Mouse (Mus musculus) fibroblast of lung, adult 2 months (primary cell): Measurements from ENCODE around the gene Alpk3.
A peak's percentile ranks its signal among the peaks of the same experiment; 100 is the strongest.

ENCODE experiments used
- DNase-seq: peaks from one replicate; pipeline ENCODE4 v3.0.0-alpha.2; 2011; ENCODE audit warnings: low read depth

Gene Alpk3

DNA sequence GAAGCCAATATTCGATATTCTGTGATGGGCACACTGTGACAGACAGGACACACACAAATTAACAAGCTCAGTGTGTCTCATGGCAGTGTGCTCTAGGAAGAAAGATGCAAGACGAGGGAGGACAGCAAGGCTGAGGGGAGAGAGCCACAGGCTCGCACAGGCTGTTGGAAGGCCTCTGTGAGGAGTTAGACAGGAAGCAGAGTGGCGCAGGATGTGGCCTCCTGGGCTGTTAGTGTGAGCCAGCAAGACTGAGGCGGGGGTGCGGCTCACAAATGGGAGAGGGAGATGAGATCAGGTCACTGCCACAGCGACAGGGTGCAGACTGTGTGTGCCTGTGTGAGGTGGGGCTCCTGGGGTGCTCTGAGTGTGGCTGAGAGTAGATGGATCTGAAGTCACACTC is 17.9 kb downstream of the Alpk3 start:
- no peak for DNase-seq

DNA sequence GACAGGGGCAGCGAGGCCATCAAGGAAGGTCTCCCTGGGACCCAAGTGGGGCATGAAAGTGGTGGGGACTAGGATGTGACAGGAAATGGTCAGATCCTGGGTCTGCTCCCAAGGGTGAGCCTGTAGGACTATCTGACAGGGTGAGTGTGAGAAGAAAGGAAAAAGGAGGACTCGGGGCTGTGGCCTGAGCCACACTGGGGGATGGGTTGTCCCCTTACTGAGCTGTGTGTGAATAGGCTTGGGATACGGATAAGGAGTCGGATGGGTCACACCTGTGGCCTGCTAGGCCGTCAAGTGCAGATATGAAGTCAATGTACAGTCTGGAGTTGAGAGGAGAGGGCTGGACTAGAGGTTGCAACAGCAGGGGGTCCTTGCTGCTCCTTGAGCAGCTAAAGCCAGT is 18.3 kb downstream of the Alpk3 start:
- DNase-seq, result no peak

DNA sequence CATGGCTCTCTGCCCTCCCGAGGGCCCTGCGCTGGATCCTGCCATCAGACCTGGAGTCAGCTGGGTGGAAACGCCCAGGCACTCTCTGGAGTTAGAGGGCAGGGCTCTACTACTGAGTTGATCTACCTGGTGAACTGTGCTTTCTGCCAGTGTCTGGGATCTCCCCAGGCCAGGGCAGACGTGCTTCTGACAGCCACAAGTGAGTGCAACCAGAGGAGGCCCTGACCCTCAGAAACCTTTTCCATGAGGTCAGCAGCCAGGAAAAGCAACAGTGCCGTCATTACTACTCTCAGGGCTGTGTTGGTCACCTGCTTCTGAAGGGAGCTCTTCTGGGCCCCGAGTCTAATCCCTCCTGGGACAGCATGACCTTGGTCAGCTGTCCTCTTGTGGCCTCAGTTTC is 19.6 kb downstream of the Alpk3 start:
- no peak for DNase-seq

DNA sequence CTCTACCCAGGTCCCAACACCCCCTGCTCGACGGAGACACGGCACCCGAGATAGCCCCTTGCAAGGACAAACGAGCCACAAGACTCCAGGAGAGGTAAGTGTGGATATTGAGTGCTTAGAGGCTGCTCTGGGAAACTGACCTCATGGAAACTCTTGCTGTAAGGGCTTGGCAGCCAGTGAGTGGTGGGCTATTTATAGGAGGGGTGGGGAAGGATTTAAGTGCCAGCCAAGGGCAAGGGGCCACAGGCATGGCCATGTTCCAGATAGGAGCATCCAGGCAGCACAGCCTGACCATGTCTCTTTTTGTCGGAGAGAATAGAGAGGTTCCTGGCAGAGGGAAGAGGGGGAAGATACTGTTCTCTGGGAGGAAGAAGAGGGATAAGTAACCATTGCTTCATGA is 21.3 kb downstream of the Alpk3 start:
- no peak for DNase-seq

DNA sequence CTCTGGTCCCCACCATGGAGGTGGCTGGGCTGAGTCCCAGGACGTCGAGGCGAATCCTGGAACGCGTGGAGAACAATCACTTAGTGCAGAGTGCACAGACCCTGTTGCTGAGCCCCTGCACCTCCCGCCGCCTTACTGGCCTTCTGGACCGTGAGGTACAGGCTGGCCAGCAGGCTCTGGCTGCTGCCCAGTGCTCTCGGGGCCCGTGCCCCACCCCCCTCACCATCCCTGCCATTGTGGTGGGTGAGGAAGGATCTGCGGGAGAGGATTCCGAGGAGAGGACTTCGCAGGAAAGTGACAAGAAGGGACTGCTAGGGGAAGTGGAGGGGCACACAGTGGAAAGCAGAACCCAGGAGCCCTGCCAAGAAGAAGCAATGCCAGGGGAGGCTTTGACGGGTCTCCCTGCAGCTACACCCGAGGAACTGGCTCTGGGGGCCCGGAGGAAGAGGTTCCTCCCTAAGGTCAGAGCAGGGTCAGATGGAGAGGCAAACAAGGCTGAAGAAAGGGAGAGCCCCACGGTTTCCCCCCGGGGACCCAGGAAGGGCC is 36.1 kb downstream of the Alpk3 start:
- no peak for DNase-seq

DNA sequence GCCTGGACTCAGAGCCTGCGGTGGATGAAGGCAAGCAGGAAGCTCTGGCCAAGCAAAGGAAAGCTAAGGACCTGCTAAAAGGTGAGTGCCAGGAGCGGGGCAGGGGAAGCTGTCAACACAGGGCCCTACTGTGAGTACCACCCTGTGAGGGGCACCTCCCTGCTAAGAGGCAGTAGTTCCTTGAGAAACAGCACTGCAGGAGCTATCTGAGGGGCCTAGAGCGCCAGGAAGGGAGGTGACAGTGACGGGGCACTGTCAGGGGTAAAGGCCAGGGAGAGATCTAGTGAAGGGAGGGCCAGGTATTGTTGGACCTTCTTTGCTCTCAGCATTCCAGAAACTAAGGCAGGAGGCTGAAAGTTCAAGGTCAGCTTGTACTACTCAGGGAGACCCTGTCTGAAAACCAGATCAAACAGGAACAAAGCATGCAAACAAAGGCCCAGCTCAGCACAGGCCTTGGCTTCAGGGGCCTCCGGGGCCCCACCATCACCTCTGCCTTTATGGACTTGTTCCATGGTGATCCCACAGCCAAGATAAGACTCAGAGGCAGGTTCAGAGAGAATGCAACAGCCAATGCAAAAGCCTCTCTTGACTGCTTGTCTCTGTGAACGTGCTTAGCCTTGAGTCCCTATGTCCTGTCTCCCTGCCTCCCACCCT is 36.8 kb downstream of the Alpk3 start:
- DNase-seq, result no peak

DNA sequence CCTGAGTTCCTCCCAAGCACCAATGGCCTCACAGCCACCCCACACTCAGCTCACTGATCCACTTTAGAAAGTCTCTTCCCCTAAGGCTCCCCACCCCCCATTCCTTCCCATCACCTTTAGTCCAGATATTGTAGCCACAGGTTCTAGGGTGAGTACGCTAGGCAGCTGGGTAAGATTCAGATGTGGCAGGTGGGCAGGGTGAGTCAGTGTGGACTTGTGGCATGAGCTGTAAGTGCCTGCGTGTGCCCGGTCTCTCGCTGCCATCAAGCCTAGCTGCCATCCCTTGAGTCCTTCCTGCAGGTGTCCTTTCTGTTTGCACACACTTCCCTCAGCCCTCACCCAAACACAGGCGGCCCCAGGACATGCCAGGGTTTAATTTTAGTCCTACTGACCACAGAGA is 42.9 kb downstream of the Alpk3 start:
- DNase-seq, result no peak

DNA sequence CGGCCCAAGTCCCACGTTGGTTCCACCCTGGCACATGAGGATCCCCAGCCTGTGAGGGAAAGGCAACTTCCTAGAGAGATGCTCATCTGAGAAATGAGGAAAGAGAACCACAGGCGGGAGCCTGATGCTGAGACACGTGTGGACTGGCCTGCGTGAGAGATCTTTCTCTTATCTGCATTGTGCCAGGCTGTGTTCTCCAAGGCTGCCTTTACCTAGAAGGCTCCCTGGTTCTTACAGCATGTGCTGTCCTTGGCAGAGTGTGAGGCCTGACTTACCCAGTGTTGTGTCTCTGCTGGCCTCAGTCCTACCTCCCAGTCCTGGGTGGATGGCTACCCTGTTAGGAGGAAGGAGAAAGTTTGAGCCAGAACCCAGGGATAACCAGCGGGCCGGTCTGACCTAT is 45.5 kb downstream of the Alpk3 start:
- DNase-seq, result no peak

DNA sequence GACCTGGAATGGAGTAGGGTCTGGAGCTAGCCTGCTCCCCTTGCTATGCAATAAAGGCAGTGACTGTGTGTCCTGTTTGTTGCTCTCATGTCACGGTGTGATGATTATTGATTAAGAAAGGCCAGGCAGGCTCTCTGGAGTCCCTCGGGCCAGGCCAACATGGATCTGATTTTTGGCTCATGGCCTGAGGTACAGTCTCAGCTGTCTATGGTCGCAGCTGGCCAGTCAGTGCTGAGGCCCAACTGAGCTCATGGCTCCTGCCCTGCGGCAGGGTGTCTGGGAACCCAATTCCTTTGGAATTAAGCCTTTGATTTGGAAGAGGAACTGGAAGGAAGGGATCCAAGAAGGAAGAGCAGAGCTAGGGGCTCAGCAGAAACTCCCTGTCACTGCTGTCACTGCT is 48.1 kb downstream of the Alpk3 start:
- DNase-seq, result no peak

DNA sequence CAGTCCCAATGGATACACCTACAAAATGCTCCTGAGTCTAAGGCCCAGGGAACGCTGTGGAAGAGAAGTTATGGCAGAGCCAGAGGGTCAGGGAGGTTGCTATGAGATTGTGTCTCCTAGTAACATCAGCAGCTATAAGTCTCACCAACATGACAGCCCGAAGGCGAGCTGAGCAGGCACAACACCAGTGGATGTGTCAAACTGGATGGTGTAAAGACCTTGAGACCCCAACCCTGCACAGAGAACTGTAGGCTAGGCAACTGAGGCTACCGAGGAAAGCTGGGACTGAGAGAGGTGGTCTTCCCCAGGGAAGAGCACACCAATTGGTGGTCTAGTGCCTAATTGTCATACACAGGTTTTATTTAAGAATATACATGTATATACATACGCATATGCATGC is 50.8 kb downstream of the Alpk3 start:
- no peak for DNase-seq

DNA sequence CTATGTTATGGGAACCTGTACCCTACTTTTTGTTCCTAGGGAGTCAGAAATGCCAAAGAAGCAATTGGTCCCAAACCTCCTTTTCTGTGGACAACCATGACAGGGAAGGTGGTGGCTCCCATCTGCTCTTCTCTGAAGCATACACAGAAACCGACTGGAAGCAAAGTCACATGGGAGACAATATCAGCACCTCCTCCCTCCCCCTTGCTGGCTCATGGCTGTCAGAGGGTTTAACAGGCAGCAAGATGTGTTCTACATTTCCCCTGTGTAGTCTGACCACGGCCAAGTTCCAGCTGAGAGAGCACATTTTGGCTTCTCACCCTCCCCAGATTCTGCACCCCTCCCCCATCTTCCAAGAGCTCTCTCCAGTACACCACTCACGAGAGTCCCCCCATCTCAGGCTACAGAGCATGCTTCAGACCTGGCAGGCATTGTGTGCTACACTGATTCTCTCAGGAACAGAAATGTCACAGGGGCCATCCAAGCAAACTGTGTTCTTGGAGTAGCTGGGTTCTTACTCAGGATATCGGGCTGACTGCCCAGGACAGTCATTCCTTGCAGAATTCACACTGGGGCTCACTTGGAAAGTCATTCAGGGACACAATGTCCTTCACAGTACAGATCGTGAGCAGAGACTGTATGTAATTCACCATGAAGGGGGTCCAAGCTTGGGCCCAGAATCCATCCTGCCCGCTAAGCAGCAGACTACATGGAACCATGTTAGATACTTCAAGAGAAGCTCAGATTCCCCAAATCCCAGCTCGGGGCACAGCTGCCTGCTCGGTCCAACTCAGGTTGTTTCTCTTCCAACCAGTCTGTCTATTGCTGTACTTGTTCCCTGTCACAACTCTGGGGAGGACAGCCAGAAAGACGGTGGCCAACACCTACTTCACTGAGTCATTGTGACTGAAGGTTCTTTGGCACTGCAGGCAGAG is 52.6 kb downstream of the Alpk3 start:
- DNase-seq, result no peak

DNA sequence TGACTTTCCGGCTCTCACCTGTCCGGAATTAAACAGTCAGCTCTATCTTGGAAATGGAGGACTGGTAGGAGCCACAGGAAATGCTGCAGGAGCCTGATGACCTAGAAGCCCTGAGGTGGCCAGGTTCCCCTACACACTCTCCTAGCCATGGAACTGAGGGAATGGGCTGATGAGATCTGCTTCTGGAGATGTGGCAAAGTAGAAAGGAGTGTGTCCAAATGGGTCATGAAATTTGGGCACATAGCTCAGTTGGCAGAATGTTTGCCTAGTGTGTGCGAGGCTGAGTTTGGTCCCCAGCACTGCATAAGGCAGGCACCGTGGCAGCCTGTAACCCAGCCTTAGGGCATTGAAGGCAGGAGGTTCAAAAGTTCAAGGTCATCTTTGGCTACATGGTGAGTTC is 53.4 kb downstream of the Alpk3 start:
- no peak for DNase-seq

DNA sequence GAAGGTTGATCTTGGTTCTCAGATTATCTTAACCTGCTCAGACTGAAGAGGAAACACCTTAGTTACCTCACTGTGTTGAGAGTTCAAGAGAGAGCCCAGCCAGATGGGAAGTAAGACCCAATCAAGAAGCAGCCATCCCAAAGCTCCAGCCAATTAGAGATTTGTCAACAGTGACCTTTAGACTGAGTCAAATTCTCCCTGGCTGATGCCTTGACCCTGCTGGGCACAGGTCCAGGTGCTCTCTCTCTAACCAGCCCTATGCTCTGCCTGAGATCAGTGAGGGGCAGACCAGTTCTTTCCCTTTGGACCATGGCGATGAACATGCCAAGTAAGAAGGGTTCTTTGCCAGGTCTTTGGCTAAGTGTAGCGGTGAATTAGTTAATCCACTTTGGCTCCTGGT is 54.3 kb downstream of the Alpk3 start:
- DNase-seq, result no peak

DNA sequence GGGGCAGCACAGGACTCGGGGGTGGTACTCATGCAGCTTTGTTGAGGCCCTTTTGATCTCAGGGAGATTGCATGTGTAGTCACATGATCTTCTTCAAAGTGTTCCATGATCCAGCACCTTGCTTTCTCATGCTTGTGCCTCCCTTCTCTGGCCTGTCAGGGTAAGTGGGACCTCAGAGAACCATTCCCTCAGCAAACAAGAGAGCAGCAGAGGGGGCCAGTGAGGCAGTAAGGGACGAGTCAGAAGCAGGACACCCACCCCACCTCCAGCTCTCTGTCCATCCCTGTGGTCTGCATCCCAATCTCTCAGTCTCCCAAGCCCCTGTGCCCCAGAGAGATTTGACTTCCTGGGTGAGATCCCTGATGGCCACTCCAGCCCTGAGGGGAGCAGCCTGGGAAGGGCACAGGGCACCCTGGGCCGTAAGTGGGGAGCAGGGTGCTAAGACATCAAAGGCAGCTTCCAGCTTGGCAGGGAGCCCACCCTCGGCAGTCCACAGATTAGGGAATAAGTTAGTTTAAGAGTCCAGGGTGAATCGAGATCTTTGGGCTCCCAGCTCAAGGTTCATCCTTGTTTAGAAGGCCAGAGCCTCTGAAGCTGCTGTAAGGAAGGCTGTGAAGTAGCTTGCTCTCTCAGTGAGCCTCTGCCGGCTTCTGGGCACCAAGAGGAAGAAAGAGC is 55.4 kb downstream of the Alpk3 start:
- DNase-seq, result no peak

DNA sequence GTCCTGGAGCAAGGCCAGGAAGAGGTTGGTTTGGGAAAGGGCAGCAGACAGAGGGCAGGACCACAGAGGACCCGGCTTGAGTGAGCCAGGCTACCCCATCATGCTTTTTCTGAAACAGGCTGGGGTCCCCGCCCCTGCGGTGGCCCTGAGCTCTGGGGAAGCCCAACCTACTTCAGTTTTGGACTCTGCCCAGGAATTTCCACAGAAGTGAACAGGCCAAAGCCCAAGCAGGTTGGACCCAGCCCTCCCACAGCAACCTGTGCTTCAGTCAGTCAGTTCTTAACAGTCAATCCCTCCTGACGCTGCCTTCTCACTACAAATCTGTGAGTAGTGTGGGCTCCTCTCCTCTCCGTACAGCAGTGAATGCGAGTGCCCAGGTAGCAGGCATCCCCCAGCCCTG is 57.2 kb downstream of the Alpk3 start, which contains the start of gene Slc28a1:
Gene Slc28a1 (plus strand): TSS at position 245 of the 400 bp plus-strand sequence.
- DNase-seq, result no peak

DNA sequence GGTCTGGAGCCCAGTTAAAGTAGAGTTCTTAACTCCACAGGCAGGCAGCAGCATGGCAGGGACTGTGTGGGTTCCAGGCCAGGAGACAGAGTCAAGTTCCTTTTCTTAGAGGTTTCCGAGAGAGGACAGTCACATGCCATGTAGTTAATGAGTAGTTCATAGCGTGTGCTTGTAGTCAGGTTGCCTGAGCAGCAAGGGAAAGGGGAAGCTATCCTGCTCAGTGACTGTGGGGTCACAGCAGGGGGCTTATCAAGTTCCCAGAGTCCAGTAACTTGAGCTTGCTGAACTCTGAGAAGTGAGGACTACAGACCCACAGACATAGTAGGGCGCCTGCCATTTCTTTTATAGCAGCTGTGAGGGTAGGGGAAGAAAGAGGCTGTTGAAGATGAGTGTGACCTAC is 63.7 kb downstream of the Alpk3 start:
- no peak for DNase-seq

DNA sequence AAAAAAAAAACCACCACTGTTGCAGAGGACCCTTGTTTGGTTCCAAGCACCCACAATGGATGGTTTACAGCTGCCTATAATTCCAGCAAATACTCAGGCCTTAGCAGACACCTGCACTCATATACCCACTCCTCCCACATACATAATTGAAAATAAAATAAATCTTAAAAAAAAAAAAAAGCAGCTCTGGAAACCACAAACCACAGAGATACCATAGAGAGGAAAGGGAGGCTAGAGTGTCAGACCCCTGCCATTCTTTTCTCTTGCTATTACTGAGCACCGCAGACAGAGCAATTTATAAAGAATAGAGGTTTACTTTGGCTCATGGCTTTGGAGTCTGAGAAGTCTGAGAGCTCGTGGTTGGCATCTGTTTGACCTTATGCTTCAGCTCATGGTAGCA is 65.4 kb downstream of the Alpk3 start:
- no peak for DNase-seq

DNA sequence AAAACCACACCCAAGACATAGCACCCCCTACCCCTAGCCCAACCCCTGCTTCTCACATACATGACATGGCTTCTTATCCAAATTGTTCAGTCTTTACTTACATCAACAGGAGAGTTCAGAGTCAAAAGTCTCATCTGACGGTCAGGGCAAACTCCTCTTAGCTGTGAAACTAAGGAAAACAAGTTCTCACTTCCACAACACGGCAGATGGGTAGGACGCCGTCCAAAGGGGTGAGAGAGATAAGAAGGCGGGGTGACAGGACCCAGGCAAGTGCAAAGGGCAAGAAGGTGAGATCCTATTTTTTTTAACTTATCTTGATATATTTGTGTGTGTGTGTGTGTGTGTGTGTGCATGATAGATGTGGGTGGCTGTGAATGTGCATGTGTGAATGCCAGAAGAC is 66.2 kb downstream of the Alpk3 start:
- no peak for DNase-seq

DNA sequence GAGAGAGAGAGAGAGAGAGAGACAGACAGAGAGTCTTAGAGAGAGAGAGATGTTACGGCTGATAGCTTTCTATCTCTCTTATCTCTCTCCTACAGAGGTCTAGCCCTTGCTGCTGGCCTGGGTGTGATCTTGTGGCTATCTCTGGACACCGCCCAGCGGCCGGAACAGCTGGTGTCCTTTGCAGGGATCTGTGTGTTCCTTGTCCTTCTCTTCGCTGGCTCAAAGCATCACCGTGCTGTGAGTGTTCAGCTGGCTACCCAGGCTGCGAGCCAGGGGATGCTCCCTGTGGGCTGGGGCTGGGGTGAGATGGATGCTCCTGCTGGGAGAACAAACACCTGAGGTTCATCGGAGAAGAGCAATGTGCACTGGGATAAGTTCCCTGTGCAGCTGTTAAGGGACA is 67.4 kb downstream of the Alpk3 start:
- DNase-seq, result no peak

DNA sequence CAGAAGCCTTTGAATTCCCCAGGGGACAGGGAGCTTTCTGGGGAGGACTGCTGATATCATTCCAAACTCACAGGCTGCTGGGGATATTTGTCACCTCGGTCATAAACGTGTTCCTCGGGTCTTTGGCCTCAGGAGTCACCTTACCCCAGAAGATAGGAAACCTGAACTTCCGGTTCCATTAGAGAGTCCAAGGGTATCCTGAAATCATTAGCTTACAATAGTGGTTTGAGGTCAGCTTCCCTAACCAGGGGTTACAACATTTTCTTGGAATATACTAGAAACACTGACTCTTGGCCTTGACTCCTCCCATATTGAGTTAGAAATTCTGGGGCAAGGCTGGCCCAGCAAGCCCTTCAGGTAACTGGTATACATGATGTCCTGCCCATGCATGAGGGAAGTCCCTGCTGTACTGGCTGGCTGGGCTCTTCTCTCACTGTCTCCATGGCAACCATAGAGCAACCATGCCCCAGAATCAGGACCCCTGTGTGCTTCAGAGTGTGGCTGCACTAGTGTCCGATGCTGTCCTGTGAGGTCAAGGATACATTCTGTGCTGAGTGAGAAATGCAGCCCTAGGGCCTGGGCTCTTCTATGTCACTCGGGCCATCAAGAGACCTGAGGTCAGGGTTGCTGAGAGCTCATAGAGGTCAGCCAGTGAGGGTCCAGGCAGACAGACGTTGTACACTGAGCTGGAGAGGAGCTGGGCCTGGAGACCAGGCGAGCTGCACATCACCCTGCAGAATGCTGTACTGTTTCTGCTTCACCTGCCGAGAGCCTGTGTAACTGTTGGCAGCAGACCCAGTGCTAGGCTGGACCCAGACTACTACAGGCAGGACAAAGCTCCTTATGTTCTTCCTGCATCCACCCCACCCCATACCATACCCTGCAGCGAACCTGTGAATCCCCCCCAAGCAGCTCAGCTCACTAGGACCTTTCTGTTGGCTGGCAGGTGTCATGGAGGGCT is 68.1 kb downstream of the Alpk3 start:
- DNase-seq, result no peak

DNA sequence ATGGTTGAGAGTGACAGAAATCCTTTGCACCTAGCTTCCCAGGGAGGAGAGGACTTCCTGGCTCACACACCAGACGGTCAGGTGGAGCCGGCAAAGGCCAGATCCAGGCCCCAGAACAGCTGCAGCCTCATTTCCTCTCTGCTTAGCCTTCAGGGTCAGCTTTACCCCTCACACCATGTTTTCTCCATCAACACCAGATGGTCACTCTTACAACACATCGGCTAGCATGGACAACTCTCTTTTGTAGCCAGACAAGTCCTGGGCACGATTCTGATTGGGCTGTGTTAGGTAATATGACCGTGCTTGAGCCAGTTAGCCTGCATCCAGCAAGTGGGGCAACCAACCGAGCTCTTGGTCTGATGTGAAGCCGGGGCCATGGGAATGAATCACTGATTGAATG is 74.5 kb downstream of the Alpk3 start:
- DNase-seq, result peak; percentile 38

DNA sequence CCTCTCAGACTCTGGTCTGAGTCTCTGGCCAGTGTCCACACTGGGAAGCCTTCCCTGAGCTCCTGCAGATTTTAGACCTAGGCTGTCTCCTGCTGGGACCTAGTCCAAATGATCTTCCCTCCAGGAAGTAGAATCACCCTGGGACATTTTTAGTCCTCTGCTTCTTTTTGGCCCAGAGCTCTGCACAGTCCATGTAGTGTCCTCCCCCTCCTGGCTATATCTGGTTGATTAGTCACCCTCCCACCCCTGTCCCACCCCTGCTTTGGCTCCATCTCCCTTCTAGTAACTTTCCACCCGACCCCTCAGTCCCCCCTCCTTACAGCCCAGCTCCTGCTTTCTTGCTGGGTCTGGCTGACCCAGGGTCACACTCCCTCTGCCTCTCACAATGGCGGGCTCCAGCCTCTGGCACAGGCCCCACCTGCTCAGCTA is 75.5 kb downstream of the Alpk3 start:
- DNase-seq, result no peak
